Mouse (Mus musculus) Patski (cell line): ENCODE measurements around the gene Gk. TPM values are rescaled to one million over a fixed set of nuclear protein-coding genes. Genes with fewer than 3 reads are reported as not detected.
A peak's percentile ranks its signal among the peaks of the same experiment; 100 is the strongest.

ENCODE experiments used
- ATAC-seq: fragments of 100-300 bp; one replicate; pipeline ENCODE4 v1.8.0; 2021
- CTCF ChIA-PET: fragments of 350-600 bp; sonication (Branson Sonifier 250); formaldehyde crosslinking; loops from one replicate; lab custom pipeline; 2022; ENCODE audit warnings: inconsistent platforms; lab: Charles Lee
- POLR2A ChIA-PET: fragments of 350-600 bp; sonication (Branson Sonifier 250); formaldehyde crosslinking; loops from one replicate; lab custom pipeline; 2022; ENCODE audit warnings: antibody characterized with exemption, inconsistent platforms; lab: Charles Lee
- DNase-seq: peaks from one replicate; pipeline ENCODE4 v3.0.0-alpha.2; 2011; ENCODE audit warnings: low read depth, low spot score
- H3K27me3 ChIP-seq: fragments of 371-371 bp; one replicate; pipeline ENCODE4 v1.5.1; 2021
- CTCF ChIP-seq: fragments of 100-300 bp; IDR thresholded peaks from one replicate; pipeline ENCODE4 v1.5.1; 2021
- in situ Hi-C: fragments of 300-500 bp; cut with MboI; formaldehyde crosslinking; loops from 3 replicates; pipeline ENCODE4 v1.11.1; 2018; ENCODE audit warnings: low pct_unique_long_range_greater_than_20kb, mixed read lengths
- polyA plus RNA-seq: library from polyadenylated mRNA; unstranded; gene quantifications from one replicate; pipeline ENCODE4 v1.2.3, GENCODE M21; 2021

The Gk gene
- 11.8 TPM for polyA plus RNA-seq

- in situ Hi-C loops, result no loop called here
- peak; percentile 95 for ATAC-seq
- TF ChIP-seq CTCF, result no peak
- POLR2A ChIA-PET, result no interaction called here
- CTCF ChIA-PET, result interaction anchor here (1.1 kb wide), 1 partner anchor 9 kb away, joined by 3 read pairs; no protein-coding TSS in a partner anchor
- peak; percentile 43 for DNase-seq
- peaks cover 14% of the 10 kb centered on the region for H3K27me3 ChIP-seq
These were observed at the start of gene Gk for GRCm38 (mm10) chrX:85776544-85777087. TSS of gene Gk (minus strand) at chrX:85776819.

- ChIA-PET CTCF (no interaction called here), POLR2A (no interaction called here)
- DNase-seq (no peak), ATAC-seq (no peak)
- TF ChIP-seq CTCF, result no peak
- H3K27me3 ChIP-seq, result peaks cover 32% of the 10 kb centered on the region
- in situ Hi-C loops, result no loop called here
These were observed 28.2 kb upstream of the Gk start for GRCm38 (mm10) chrX:85804706-85805376.

- in situ Hi-C loops, result no loop called here
These were observed 26.4 kb upstream of the Gk start for GRCm38 (mm10) chrX:85803006-85803405.

GRCm38 (mm10) chrX:85797449-85797848 lies 20.8 kb upstream of the Gk start:
- in situ Hi-C loops, result no loop called here
- no peak for TF ChIP-seq CTCF
- ChIA-PET POLR2A (no interaction called here), CTCF (no interaction called here)
- no peak for ATAC-seq
- no peak for DNase-seq
- peaks cover 32% of the 10 kb centered on the region for H3K27me3 ChIP-seq

More at GRCm38 (mm10) chrX:85803006-85803405, 26.4 kb upstream of the Gk start:
- CTCF ChIA-PET, result no interaction called here
- DNase-seq, result no peak
- TF ChIP-seq CTCF, result no peak
- H3K27me3 ChIP-seq, result peaks cover 43% of the 10 kb centered on the region
- no peak for ATAC-seq
- POLR2A ChIA-PET, result no interaction called here

GRCm38 (mm10) chrX:85778346-85778745 lies 1.7 kb upstream of the Gk start:
- H3K27me3 ChIP-seq, result peaks cover 16% of the 10 kb centered on the region
- ATAC-seq, result no peak
- in situ Hi-C loops, result no loop called here
- POLR2A ChIA-PET, result no interaction called here
- no peak for TF ChIP-seq CTCF
- CTCF ChIA-PET, result no interaction called here
- no peak for DNase-seq

GRCm38 (mm10) chrX:85777141-85777540 lies 522 bp upstream of the Gk start:
- TF ChIP-seq CTCF, result no peak
- peaks cover 16% of the 10 kb centered on the region for H3K27me3 ChIP-seq
- DNase-seq, result peak; percentile 6
- ATAC-seq, result peak; percentile 50
- ChIA-PET CTCF (interaction anchor here (1.1 kb wide), 1 partner anchor 9 kb away, joined by 3 read pairs; no protein-coding TSS in a partner anchor), POLR2A (no interaction called here)
- in situ Hi-C loops, result no loop called here

GRCm38 (mm10) chrX:85775879-85776543 lies 608 bp downstream of the Gk start:
- POLR2A ChIA-PET, result interaction anchor here (0.6 kb wide), 1 partner anchor 15 kb away, joined by 6 read pairs; no protein-coding TSS in a partner anchor

GRCm38 (mm10) chrX:85771303-85771702 lies 5.3 kb downstream of the Gk start:
- ChIA-PET CTCF (no interaction called here), POLR2A (no interaction called here)
- in situ Hi-C loops, result no loop called here
- no peak for TF ChIP-seq CTCF
- peaks cover 5% of the 10 kb centered on the region for H3K27me3 ChIP-seq
- ATAC-seq (no peak), DNase-seq (no peak)

More at GRCm38 (mm10) chrX:85775879-85776543, 608 bp downstream of the Gk start:
- ATAC-seq (peak; percentile 26), DNase-seq (no peak)
- H3K27me3 ChIP-seq, result peaks cover 12% of the 10 kb centered on the region
- CTCF ChIA-PET, result interaction anchor here (0.9 kb wide), 1 partner anchor 34 kb away, joined by 3 read pairs; no protein-coding TSS in a partner anchor
- TF ChIP-seq CTCF, result no peak
- in situ Hi-C loops, result no loop called here

GRCm38 (mm10) chrX:85770747-85771146 lies 5.9 kb downstream of the Gk start:
- DNase-seq, result no peak
- no peak for ATAC-seq
- in situ Hi-C loops, result no loop called here
- CTCF ChIA-PET, result no interaction called here
- H3K27me3 ChIP-seq, result peaks cover 5% of the 10 kb centered on the region
- TF ChIP-seq CTCF, result no peak
- POLR2A ChIA-PET, result no interaction called here

GRCm38 (mm10) chrX:85768578-85768977 lies 8.0 kb downstream of the Gk start:
- POLR2A ChIA-PET, result no interaction called here
- in situ Hi-C loops, result no loop called here
- CTCF ChIA-PET, result no interaction called here
- DNase-seq (no peak), ATAC-seq (no peak)
- peaks cover 5% of the 10 kb centered on the region for H3K27me3 ChIP-seq
- no peak for TF ChIP-seq CTCF

- ATAC-seq (no peak), DNase-seq (no peak)
- peaks cover 33% of the 10 kb centered on the region for H3K27me3 ChIP-seq
- ChIA-PET POLR2A (no interaction called here), CTCF (no interaction called here)
- in situ Hi-C loops, result no loop called here
- TF ChIP-seq CTCF, result no peak
These were observed 20.6 kb downstream of the Gk start for GRCm38 (mm10) chrX:85756005-85756404.
